Mouse (Mus musculus) liver, adult 2 months (tissue): ENCODE results near the gene Gstm7. TPM values are rescaled to one million over a fixed set of nuclear protein-coding genes. Genes with fewer than 3 reads are reported as not detected.

Experiments used
- DNase-seq: peaks from one replicate; pipeline ENCODE4 v3.0.0-alpha.2; 2011; ENCODE audit warnings: low read depth, low spot score; ENCODE audit errors: extremely low read depth
- H3K27ac ChIP-seq: fragments of 200-500 bp; replicated peaks from 2 replicates; pipeline ENCODE4 v1.5.1; 2012; ENCODE audit warnings: low read depth, mild to moderate bottlenecking, control low read depth, inconsistent platforms, low read length; ENCODE audit not compliant: insufficient read depth
- H3K27me3 ChIP-seq: fragments of 200-500 bp; 2 replicates; pipeline ENCODE4 v1.6.1; 2012; ENCODE audit warnings: mild to moderate bottlenecking, moderate library complexity, low read length, inconsistent platforms; ENCODE audit not compliant: control insufficient read depth, insufficient read depth
- H3K36me3 ChIP-seq: fragments of 200-500 bp; 2 replicates; pipeline ENCODE4 v1.6.1; 2012; ENCODE audit warnings: low read length, inconsistent platforms; ENCODE audit not compliant: control insufficient read depth, insufficient read depth
- H3K4me1 ChIP-seq: fragments of 200-500 bp; 2 replicates; pipeline ENCODE4 v1.6.1; 2011; ENCODE audit warnings: low read length; ENCODE audit not compliant: control insufficient read depth, insufficient read depth
- H3K4me3 ChIP-seq: fragments of 200-500 bp; 2 replicates; pipeline ENCODE4 v1.5.1; 2011; ENCODE audit warnings: low read depth, mild to moderate bottlenecking, control low read depth, low read length, moderate library complexity; ENCODE audit not compliant: insufficient read depth
- H3K79me2 ChIP-seq: fragments of 200-500 bp; 2 replicates; pipeline ENCODE4 v1.6.1; 2012; ENCODE audit warnings: inconsistent platforms, mild to moderate bottlenecking, low read length, moderate library complexity; ENCODE audit not compliant: control insufficient read depth, insufficient read depth
- H3K9ac ChIP-seq: fragments of 200-500 bp; 2 replicates; pipeline ENCODE4 v1.6.1; 2012; ENCODE audit warnings: low read depth, mild to moderate bottlenecking, control low read depth, inconsistent platforms, low read length
- CTCF ChIP-seq: fragments of 200-500 bp; IDR thresholded peaks from 2 replicates; pipeline ENCODE4 v1.5.1; 2011; ENCODE audit warnings: low read depth, low read length, control low read depth
- POLR2A ChIP-seq: fragments of 200-500 bp; IDR thresholded peaks from 2 replicates; pipeline ENCODE4 v1.6.1; 2011; ENCODE audit warnings: low read length, control low read depth; ENCODE audit not compliant: insufficient read depth; ENCODE audit errors: extremely low read depth
- WGBS: fragments of 180-500 bp; shearing (Covaris S2); methylation state at CpG from one replicate; pipeline ENCODE4 v1.1.7; 2018; 5-methylcytosine and 5-hydroxymethylcytosine counted together
- polyA plus RNA-seq: library from polyadenylated mRNA; depleted of rRNA; stranded (reverse); fragments of >200 nt; gene quantifications from 2 replicates; pipeline ENCODE4 v1.2.3, GENCODE M21; 2012
- total RNA-seq: library from RNA; depleted of rRNA; stranded (reverse); fragments of >200 nt; gene quantifications from 2 replicates; pipeline ENCODE4 v1.2.3, GENCODE M21; 2014

Gstm7 gene
- total and polyA plus RNA-seq, 2 experiments = 69.8 to 108 TPM

- Histone ChIP-seq H3K27me3 (no peaks in the 10 kb centered on the region), H3K4me1 (peaks cover 11% of the 10 kb centered on the region), H3K79me2 (no peaks in the 10 kb centered on the region), H3K4me3 (no peak overlapping the region), H3K36me3 (no peaks in the 10 kb centered on the region), H3K27ac (no peak overlapping the region), H3K9ac (no peak overlapping the region)
- WGBS = 92% methylated on average over 4 of the region's 4 CpGs
- TF ChIP-seq POLR2A (no peak), CTCF (no peak)
- DNase-seq = no peak
Measured at GRCm38 (mm10) chr3:107941261-107941660, 9.6 kb upstream of the Gstm7 start.

- peaks cover 11% of the 10 kb centered on the region for H3K4me1 ChIP-seq
- no peak for DNase-seq
- no peak overlapping the region for H3K4me3 ChIP-seq
- no peaks in the 10 kb centered on the region for H3K79me2 ChIP-seq
- no peak overlapping the region for H3K27ac ChIP-seq
- no peaks in the 10 kb centered on the region for H3K27me3 ChIP-seq
- no peak overlapping the region for H3K9ac ChIP-seq
- TF ChIP-seq CTCF (no peak), POLR2A (no peak)
- H3K36me3 ChIP-seq = no peaks in the 10 kb centered on the region
- WGBS = 69% methylated on average over 7 of the region's 7 CpGs
Measured at GRCm38 (mm10) chr3:107940524-107940923, 8.9 kb upstream of the Gstm7 start.

- Histone ChIP-seq H3K4me3 (no peak overlapping the region), H3K9ac (no peak overlapping the region), H3K4me1 (peaks cover 11% of the 10 kb centered on the region), H3K79me2 (no peaks in the 10 kb centered on the region), H3K27ac (peak overlapping the region; percentile 33), H3K36me3 (no peaks in the 10 kb centered on the region), H3K27me3 (no peaks in the 10 kb centered on the region)
- WGBS = 82% methylated on average over 4 of the region's 4 CpGs
- no peak for DNase-seq
- TF ChIP-seq POLR2A = no peak
- TF ChIP-seq CTCF = no peak
Measured at GRCm38 (mm10) chr3:107939830-107940229, 8.2 kb upstream of the Gstm7 start.

DNA sequence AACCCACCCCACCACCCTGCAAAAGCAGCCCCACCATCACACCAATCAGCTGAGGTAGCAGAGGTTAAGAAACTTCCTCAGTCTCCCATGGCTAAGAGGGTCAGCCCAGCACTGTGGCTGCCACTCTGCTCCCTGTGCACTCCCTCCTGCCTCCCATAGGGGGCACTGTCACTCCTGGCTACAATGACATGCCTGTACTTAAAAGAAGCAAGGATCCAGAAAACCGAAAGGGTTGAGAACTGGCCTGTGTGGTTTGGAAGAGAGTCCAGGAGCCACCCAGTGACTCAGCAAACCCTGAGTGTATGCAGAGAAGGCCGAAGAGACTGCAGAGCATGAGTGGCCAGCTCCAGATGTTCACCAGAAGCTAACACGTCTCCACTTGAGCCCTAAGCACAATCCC lies 7.8 kb upstream of the Gstm7 start:
- Histone ChIP-seq H3K27me3 (no peaks in the 10 kb centered on the region), H3K27ac (peak overlapping the region; percentile 15), H3K79me2 (no peaks in the 10 kb centered on the region), H3K4me1 (peaks cover 11% of the 10 kb centered on the region), H3K36me3 (no peaks in the 10 kb centered on the region), H3K9ac (no peak overlapping the region), H3K4me3 (no peak overlapping the region)
- TF ChIP-seq CTCF (peak; percentile 95), POLR2A (no peak)
- peak; percentile 83 for DNase-seq
- WGBS = 12% methylated on average over 3 of the region's 3 CpGs

DNA sequence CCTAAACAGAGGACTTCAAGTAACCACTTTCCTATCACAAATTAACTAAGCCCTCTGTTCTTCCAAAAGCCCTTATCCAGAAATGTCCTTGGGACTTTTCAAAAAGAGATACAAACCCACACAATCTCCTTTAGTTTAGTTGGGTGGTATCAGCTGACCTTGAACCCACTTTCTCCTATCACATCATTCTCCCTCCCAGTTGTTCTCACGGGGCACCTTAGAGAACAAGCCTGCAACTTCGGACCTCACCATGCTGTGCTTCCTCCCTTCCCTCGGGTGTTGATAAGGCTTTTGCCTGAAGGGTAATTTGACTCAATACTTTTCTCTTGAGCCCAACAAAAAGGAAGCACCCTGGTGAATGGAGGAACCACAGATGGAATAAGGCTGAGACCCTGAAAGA lies 4.3 kb upstream of the Gstm7 start:
- no peak overlapping the region for H3K4me3 ChIP-seq
- H3K27ac ChIP-seq = no peak overlapping the region
- no peaks in the 10 kb centered on the region for H3K79me2 ChIP-seq
- no peaks in the 10 kb centered on the region for H3K27me3 ChIP-seq
- WGBS = 59% methylated on average over 3 of the region's 3 CpGs
- no peak for TF ChIP-seq CTCF
- TF ChIP-seq POLR2A = no peak
- DNase-seq = no peak
- peaks cover 12% of the 10 kb centered on the region for H3K4me1 ChIP-seq
- H3K36me3 ChIP-seq = no peaks in the 10 kb centered on the region
- H3K9ac ChIP-seq = no peak overlapping the region

- TF ChIP-seq CTCF = no peak
- no peak for TF ChIP-seq POLR2A
- Histone ChIP-seq H3K27ac (no peak overlapping the region), H3K4me1 (peaks cover 9% of the 10 kb centered on the region), H3K79me2 (no peaks in the 10 kb centered on the region), H3K36me3 (no peaks in the 10 kb centered on the region), H3K4me3 (no peak overlapping the region), H3K27me3 (no peaks in the 10 kb centered on the region), H3K9ac (no peak overlapping the region)
- WGBS = 89% methylated on average over 3 of the region's 3 CpGs
- DNase-seq = no peak
Measured at GRCm38 (mm10) chr3:107935268-107935667, 3.7 kb upstream of the Gstm7 start.
